18 mouse cellular contexts compared by ENCODE assay signal in genomic region chr11:26100077-26100476, GRCm38 (mm10).
DNase-seq lines count a peak whose midpoint lies in the region; ATAC-seq lines count a peak whose summit lies in the region.
"Had no signal": no experiment of that assay in that cellular context is flagged by ENCODE, and none has a peak within 500 bp of the region (broad histone marks: within the 10 kb centered on the region; RNA-seq: fewer than 3 reads in every experiment).

No protein-coding gene starts in this region.

- peak; percentile 24; the same call in 1 of the 2 replicates for ATAC-seq in forebrain, embryonic 14.5 days
- no peak for ATAC-seq in forebrain, embryonic 12.5 days (ENCODE audit: low FRiP score)
- no peak for ATAC-seq in hindbrain, embryonic 15.5 days (ENCODE audit: low FRiP score, low read depth)
- no peak for ATAC-seq in hindbrain, embryonic 13.5 days (ENCODE audit: low FRiP score)
- ATAC-seq in neural tube, embryonic 14.5 days (ENCODE audit: low read depth): peak; percentile 55; the same call in 1 of the 2 replicates
- ATAC-seq: intestine, embryonic 15.5 days had no signal

- no peak for DNase-seq in forebrain, embryonic 14.5 days (ENCODE audit: low spot score)
- DNase-seq in neural tube, embryonic 10.5 days (ENCODE audit: extremely low spot score, low spot score): no peak
- no peak for DNase-seq in heart, adult 11 months
- DNase-seq: adrenal gland, postnatal 10 days; cerebellum, adult 18-20 months; cerebellum, adult 9-11 months; cerebellum, postnatal 36 days; gastrocnemius, adult 2 months; gastrocnemius, postnatal 25 days; heart, postnatal 36 days; kidney, adult 18-20 months had no signal

- no peaks in the 10 kb centered on the region for H3K36me3 ChIP-seq in forebrain, embryonic 14.5 days (ENCODE audit: control insufficient read depth, insufficient read depth, low read length)
- no peaks in the 10 kb centered on the region for H3K36me3 ChIP-seq in forebrain, embryonic 12.5 days (replicated peaks)
- H3K36me3 ChIP-seq in hindbrain, embryonic 15.5 days: no peaks in the 10 kb centered on the region
- H3K36me3 ChIP-seq in hindbrain, embryonic 13.5 days: no peaks in the 10 kb centered on the region
- no peaks in the 10 kb centered on the region for H3K36me3 ChIP-seq in neural tube, embryonic 14.5 days (ENCODE audit: control insufficient read depth, insufficient read depth, low read length)
- H3K36me3 ChIP-seq: embryonic facial prominence, embryonic 13.5 days; heart, embryonic 13.5 days; intestine, embryonic 15.5 days had no signal

- H3K27ac ChIP-seq in forebrain, embryonic 14.5 days (ENCODE audit: low read depth, low read length): no peak overlapping the region
- H3K27ac ChIP-seq in forebrain, embryonic 12.5 days: no peak overlapping the region
- peak overlapping the region; percentile 5; the same call in 1 of the 2 replicates for H3K27ac ChIP-seq in hindbrain, embryonic 15.5 days (replicated peaks)
- no peak overlapping the region for H3K27ac ChIP-seq in hindbrain, embryonic 13.5 days
- no peak overlapping the region for H3K27ac ChIP-seq in neural tube, embryonic 14.5 days (ENCODE audit: low read depth, low read length)
- H3K27ac ChIP-seq: embryonic facial prominence, embryonic 13.5 days; gastrocnemius, adult 2 months; heart, embryonic 13.5 days; intestine, embryonic 15.5 days had no signal

- WGBS in forebrain, embryonic 14.5 days: 21% methylated on average over 5 of the region's 5 CpGs
- WGBS in forebrain, embryonic 12.5 days: 36% methylated on average over 5 of the region's 5 CpGs
- WGBS in hindbrain, embryonic 15.5 days: 36% methylated on average over 5 of the region's 5 CpGs
- WGBS in hindbrain, embryonic 13.5 days: 39% methylated on average over 5 of the region's 5 CpGs
- 34% methylated on average over 5 of the region's 5 CpGs for WGBS in neural tube, embryonic 14.5 days

- H3K4me3 ChIP-seq in forebrain, embryonic 14.5 days (ENCODE audit: low read depth, low read length): no peak overlapping the region
- no peak overlapping the region for H3K4me3 ChIP-seq in forebrain, embryonic 12.5 days (replicated peaks)
- no peak overlapping the region for H3K4me3 ChIP-seq in hindbrain, embryonic 15.5 days
- no peak overlapping the region for H3K4me3 ChIP-seq in hindbrain, embryonic 13.5 days
- no peak overlapping the region for H3K4me3 ChIP-seq in neural tube, embryonic 14.5 days (ENCODE audit: low read depth, low read length)
- H3K4me3 ChIP-seq: embryonic facial prominence, embryonic 13.5 days; gastrocnemius, adult 2 months; heart, embryonic 13.5 days; intestine, embryonic 15.5 days had no signal

- no peaks in the 10 kb centered on the region for H3K27me3 ChIP-seq in forebrain, embryonic 14.5 days (replicated peaks; ENCODE audit: control insufficient read depth, insufficient read depth, low read length)
- H3K27me3 ChIP-seq in forebrain, embryonic 12.5 days: peaks cover 6% of the 10 kb centered on the region; the same call in 1 of the 2 replicates
- H3K27me3 ChIP-seq in hindbrain, embryonic 15.5 days: no peaks in the 10 kb centered on the region
- H3K27me3 ChIP-seq in hindbrain, embryonic 13.5 days: no peaks in the 10 kb centered on the region
- no peaks in the 10 kb centered on the region for H3K27me3 ChIP-seq in neural tube, embryonic 14.5 days (ENCODE audit: control insufficient read depth, insufficient read depth, low read length)
- H3K27me3 ChIP-seq: embryonic facial prominence, embryonic 13.5 days; heart, embryonic 13.5 days; intestine, embryonic 15.5 days had no signal

- H3K4me1 ChIP-seq in forebrain, embryonic 14.5 days (ENCODE audit: control insufficient read depth, insufficient read depth, low read length): peaks cover 21% of the 10 kb centered on the region
- peaks cover 24% of the 10 kb centered on the region for H3K4me1 ChIP-seq in forebrain, embryonic 12.5 days
- H3K4me1 ChIP-seq in hindbrain, embryonic 15.5 days (replicated peaks): peaks cover 18% of the 10 kb centered on the region
- H3K4me1 ChIP-seq in hindbrain, embryonic 13.5 days (replicated peaks): peaks cover 20% of the 10 kb centered on the region
- H3K4me1 ChIP-seq in neural tube, embryonic 14.5 days (ENCODE audit: control insufficient read depth, insufficient read depth, low read length): peaks cover 4% of the 10 kb centered on the region; the same call in 1 of the 2 replicates
- H3K4me1 ChIP-seq: embryonic facial prominence, embryonic 13.5 days; heart, embryonic 13.5 days; intestine, embryonic 15.5 days had no signal

- H3K4me2 ChIP-seq in forebrain, embryonic 14.5 days (ENCODE audit: low read length): no peak overlapping the region
- no peak overlapping the region for H3K4me2 ChIP-seq in forebrain, embryonic 12.5 days
- no peak overlapping the region for H3K4me2 ChIP-seq in hindbrain, embryonic 15.5 days
- H3K4me2 ChIP-seq in hindbrain, embryonic 13.5 days: no peak overlapping the region
- H3K4me2 ChIP-seq in neural tube, embryonic 14.5 days (ENCODE audit: low read depth, low read length): no peak overlapping the region
- H3K4me2 ChIP-seq: embryonic facial prominence, embryonic 13.5 days; heart, embryonic 13.5 days; intestine, embryonic 15.5 days had no signal

- no peak overlapping the region for H3K9ac ChIP-seq in forebrain, embryonic 14.5 days (ENCODE audit: low read length)
- H3K9ac ChIP-seq in forebrain, embryonic 12.5 days: no peak overlapping the region
- H3K9ac ChIP-seq in hindbrain, embryonic 15.5 days: no peak overlapping the region
- H3K9ac ChIP-seq in hindbrain, embryonic 13.5 days: no peak overlapping the region
- H3K9ac ChIP-seq in neural tube, embryonic 14.5 days (replicated peaks; ENCODE audit: low read depth, low read length): no peak overlapping the region
- H3K9ac ChIP-seq: embryonic facial prominence, embryonic 13.5 days; heart, embryonic 13.5 days; intestine, embryonic 15.5 days had no signal

- H3K9me3 ChIP-seq in forebrain, embryonic 14.5 days (replicated peaks; ENCODE audit: control insufficient read depth, low read length): no peaks in the 10 kb centered on the region
- H3K9me3 ChIP-seq in forebrain, embryonic 12.5 days: no peaks in the 10 kb centered on the region
- no peaks in the 10 kb centered on the region for H3K9me3 ChIP-seq in hindbrain, embryonic 15.5 days
- no peaks in the 10 kb centered on the region for H3K9me3 ChIP-seq in hindbrain, embryonic 13.5 days
- H3K9me3 ChIP-seq in neural tube, embryonic 14.5 days (ENCODE audit: control insufficient read depth, low read length): no peaks in the 10 kb centered on the region
- H3K9me3 ChIP-seq: embryonic facial prominence, embryonic 13.5 days; heart, embryonic 13.5 days; intestine, embryonic 15.5 days had no signal

Comparison
In these comparisons a context has a peak if more than half of its experiments do, and no peak if none do; other contexts are left out.
1. ATAC-seq: peak in forebrain, embryonic 14.5 days (single experiment) and neural tube, embryonic 14.5 days (single experiment); none in forebrain, embryonic 12.5 days (single experiment), hindbrain, embryonic 15.5 days (single experiment) and hindbrain, embryonic 13.5 days (single experiment).